Mouse (Mus musculus) neutrophil, adult 65 days (primary cell): ENCODE data around the gene Osbpl11. TPM values are rescaled to one million over a fixed set of nuclear protein-coding genes. Genes with fewer than 3 reads are reported as not detected.

Experiments used
- total RNA-seq: library from RNA; stranded (reverse); gene quantifications from 2 replicates; pipeline ENCODE4 v1.2.4, GENCODE M21; 2023

The Osbpl11 gene
- total RNA-seq: 37.9 and 52.9 TPM in 2 replicates

DNA sequence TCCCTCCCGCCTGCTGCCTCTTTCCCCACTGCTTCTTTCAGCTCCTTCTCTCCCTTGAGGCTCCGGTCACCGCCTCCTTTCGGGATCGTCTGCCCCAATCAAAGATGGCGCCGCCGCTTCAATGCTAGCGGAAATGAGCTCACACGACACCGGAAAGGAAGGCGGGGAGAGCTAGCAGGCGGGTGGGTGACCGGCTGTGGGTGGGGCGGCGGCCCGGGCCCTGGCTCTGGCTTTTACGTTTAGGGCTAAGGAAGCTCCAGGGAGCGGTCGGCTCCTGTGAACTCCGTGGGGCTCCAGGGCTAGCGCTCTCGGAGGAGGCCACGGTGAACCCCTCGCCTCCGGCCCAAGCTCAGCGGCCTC, at the start of gene Osbpl11:
Gene Osbpl11, plus strand, starts transcription at position 171 of the 360 bp plus-strand sequence.

DNA sequence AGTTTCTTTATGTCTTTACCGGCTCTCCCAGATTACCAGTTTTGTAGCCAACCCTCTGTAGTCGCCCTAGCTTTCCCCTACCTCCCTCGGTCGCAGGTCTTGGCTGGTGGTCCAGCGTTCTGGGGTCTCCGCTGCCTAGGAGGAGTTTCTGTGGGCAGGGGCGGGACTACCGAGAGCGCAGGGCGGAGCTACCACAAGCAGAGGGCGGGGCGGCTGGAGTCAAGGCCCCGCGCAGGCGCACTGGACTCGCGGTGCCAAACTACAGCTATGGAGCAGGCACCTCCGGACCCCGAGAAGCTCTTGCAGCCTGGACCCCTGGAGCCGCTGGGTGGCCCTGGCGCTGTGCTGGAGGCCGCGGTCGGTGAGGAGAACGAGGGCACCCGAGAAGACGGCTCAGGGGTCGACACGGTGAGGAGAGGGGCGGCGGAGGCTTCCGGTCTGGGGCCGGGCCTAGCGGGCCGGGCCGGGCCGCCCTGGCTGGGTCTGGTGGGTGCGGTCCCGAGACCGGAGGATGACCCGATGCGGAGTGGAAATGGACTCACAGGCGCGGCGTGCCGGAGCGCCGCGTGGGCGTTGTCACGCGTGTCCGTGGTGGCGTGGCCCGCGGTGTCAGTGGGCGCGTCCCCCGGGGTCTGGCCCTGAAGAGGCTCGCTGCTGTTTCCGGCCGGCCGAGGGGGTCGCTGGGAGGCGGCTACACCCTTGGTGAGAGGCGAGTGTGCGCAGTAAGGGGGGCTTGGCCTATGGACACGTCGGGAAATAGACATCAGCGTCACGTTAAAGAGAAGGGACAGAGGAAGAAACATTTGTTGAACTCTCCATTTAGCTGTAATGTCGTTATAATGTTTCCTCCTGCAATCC, 66.6 kb downstream of the Osbpl11 start, which contains the start of gene Snx4:
Gene Snx4, plus strand, starts transcription at position 249 of the 858 bp plus-strand sequence.

Other genes starting within 250 kb of the Osbpl11 start
- not detected in 2 replicates for gene Iqcg, start 128.9 kb upstream of the Osbpl11 start, total RNA-seq
- 246 and 303 TPM in 2 replicates for gene Rpl35a, start 128.6 kb upstream of the Osbpl11 start, total RNA-seq
- gene Lmln, start 122.5 kb upstream of the Osbpl11 start, total RNA-seq: 1.9 and 4.3 TPM in 2 replicates
- 41.7 and 53.4 TPM in 2 replicates for gene Snx4, start 66.4 kb downstream of the Osbpl11 start, total RNA-seq
- gene Zfp148, start 195.8 kb downstream of the Osbpl11 start, total RNA-seq: 41.7 and 49.6 TPM in 2 replicates